Mouse (Mus musculus): ENCODE measurements around the gene Cbx8.

Cbx8 gene

GRCm38 (mm10) chr11:119050361-119050760, 9.6 kb upstream of the Cbx8 start:
- DNase-seq (ENCODE audit: low spot score in 2 of 2) = no peak

- DNase-seq (ENCODE audit: low spot score in 2 of 2) = no peak
Measured at GRCm38 (mm10) chr11:119048133-119048510, 7.4 kb upstream of the Cbx8 start.

- DNase-seq (ENCODE audit: low spot score in 2 of 2) = no peak
Measured at GRCm38 (mm10) chr11:119047261-119048132, 6.7 kb upstream of the Cbx8 start.

- DNase-seq (ENCODE audit: low spot score in 2 of 2) = no peak
Measured at GRCm38 (mm10) chr11:119046601-119047245, 6.0 kb upstream of the Cbx8 start.

GRCm38 (mm10) chr11:119044551-119045337, 4.0 kb upstream of the Cbx8 start:
- no peak for DNase-seq (ENCODE audit: low spot score in 2 of 2)

GRCm38 (mm10) chr11:119043761-119044550, 3.2 kb upstream of the Cbx8 start:
- DNase-seq (ENCODE audit: low spot score in 2 of 2) = no peak

GRCm38 (mm10) chr11:119043273-119043540, 2.4 kb upstream of the Cbx8 start:
- no peak for DNase-seq (ENCODE audit: low spot score in 2 of 2)

- no peak for DNase-seq (ENCODE audit: low spot score in 2 of 2)
Measured at GRCm38 (mm10) chr11:119042466-119043272, 1.9 kb upstream of the Cbx8 start.

- no peak for DNase-seq (ENCODE audit: low spot score in 2 of 2)
Measured at GRCm38 (mm10) chr11:119041750-119042465, 1.1 kb upstream of the Cbx8 start.

- no peak for DNase-seq (ENCODE audit: low spot score in 2 of 2)
Measured at GRCm38 (mm10) chr11:119041325-119041716, 552 bp upstream of the Cbx8 start.

- no peak for DNase-seq (ENCODE audit: low spot score in 2 of 2)
Measured at GRCm38 (mm10) chr11:119039732-119040512, 847 bp downstream of the Cbx8 start.

- DNase-seq (ENCODE audit: low spot score in 2 of 2) = no peak
Measured at GRCm38 (mm10) chr11:119038744-119039484, 1.9 kb downstream of the Cbx8 start.

- no peak for DNase-seq (ENCODE audit: low spot score in 2 of 2)
Measured at GRCm38 (mm10) chr11:119037780-119038401, 2.9 kb downstream of the Cbx8 start.

- DNase-seq (ENCODE audit: low spot score in 2 of 2) = no peak
Measured at GRCm38 (mm10) chr11:119036934-119037779, 3.6 kb downstream of the Cbx8 start.

GRCm38 (mm10) chr11:119036447-119036846, 4.3 kb downstream of the Cbx8 start:
- no peak for DNase-seq (ENCODE audit: low spot score in 2 of 2)

GRCm38 (mm10) chr11:119035686-119036165, 5.0 kb downstream of the Cbx8 start:
- no peak for DNase-seq (ENCODE audit: low spot score in 2 of 2)

- DNase-seq (ENCODE audit: low spot score in 2 of 2) = no peak
Measured at GRCm38 (mm10) chr11:119035094-119035685, 5.6 kb downstream of the Cbx8 start.
